ENCODE assay signal across 21 mouse cellular contexts in the genomic region with DNA sequence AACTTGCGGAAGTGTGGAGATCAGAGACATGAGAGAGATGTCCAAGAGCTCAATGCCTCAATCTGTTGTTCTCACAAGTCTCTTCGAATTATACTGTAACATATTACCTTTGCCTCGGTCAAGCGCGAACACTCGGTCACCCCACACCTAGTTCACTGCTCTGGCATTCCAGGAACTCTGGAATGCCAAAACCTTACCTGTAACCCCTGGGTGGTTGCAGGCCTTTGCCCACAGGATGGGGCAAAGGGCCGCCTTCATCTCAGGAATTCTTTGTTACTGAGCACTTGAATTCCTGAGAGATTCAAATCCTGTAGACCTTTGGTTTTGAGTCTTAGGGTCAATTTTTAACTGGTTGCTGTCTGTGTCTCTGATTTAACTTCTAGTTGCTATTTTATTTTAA. TPM values are rescaled to one million over a fixed set of nuclear protein-coding genes. Genes with fewer than 3 reads are reported as not detected.
DNase-seq lines count a peak whose midpoint lies in the region; ATAC-seq and TF ChIP-seq lines count a peak whose summit lies in the region.
"Had no signal": no experiment of that assay in that cellular context is flagged by ENCODE, and none has a peak within 500 bp of the region (broad histone marks: within the 10 kb centered on the region; RNA-seq: fewer than 3 reads in every experiment).

No protein-coding gene starts in this region.

- TF ChIP-seq CTCF in kidney, postnatal 0 days (IDR thresholded peaks at IDR 0.05; ENCODE audit: low read depth) = no peak
- TF ChIP-seq CTCF in midbrain, postnatal 0 days (IDR thresholded peaks at IDR 0.05) = no peak
- no peak for TF ChIP-seq CTCF in liver, postnatal 0 days (IDR thresholded peaks at IDR 0.05; ENCODE audit: low read depth)

- no peaks in the 10 kb centered on the region for H3K36me3 ChIP-seq in heart, embryonic 10.5 days
- no peaks in the 10 kb centered on the region for H3K36me3 ChIP-seq in heart, embryonic 11.5 days (ENCODE audit: control insufficient read depth, insufficient read depth, low read length)
- H3K36me3 ChIP-seq in kidney, postnatal 0 days (ENCODE audit: insufficient read depth, low read length) = no peaks in the 10 kb centered on the region
- H3K36me3 ChIP-seq in midbrain, postnatal 0 days (ENCODE audit: insufficient read depth, low read length) = no peaks in the 10 kb centered on the region
- H3K36me3 ChIP-seq in liver, postnatal 0 days (replicated peaks; ENCODE audit: insufficient read depth, low read length) = no peaks in the 10 kb centered on the region
- H3K36me3 ChIP-seq: embryonic facial prominence, embryonic 13.5 days; forebrain, embryonic 12.5 days; G1E; heart, embryonic 13.5 days had no signal

- H3K27ac ChIP-seq in heart, embryonic 10.5 days = no peak overlapping the region
- H3K27ac ChIP-seq in heart, embryonic 11.5 days (ENCODE audit: low read depth, low read length) = no peak overlapping the region
- peak overlapping the region; percentile 71 for H3K27ac ChIP-seq in kidney, postnatal 0 days
- H3K27ac ChIP-seq in midbrain, postnatal 0 days (ENCODE audit: low read depth, low read length) = no peak overlapping the region
- H3K27ac ChIP-seq in liver, postnatal 0 days (ENCODE audit: low read depth) = no peak overlapping the region
- H3K27ac ChIP-seq: embryonic facial prominence, embryonic 13.5 days; forebrain, embryonic 12.5 days; heart, adult 2 months; heart, embryonic 13.5 days had no signal

- TF ChIP-seq EP300 in liver, postnatal 0 days (IDR thresholded peaks at IDR 0.05; ENCODE audit: low read depth) = no peak

- no peak overlapping the region for H3K9ac ChIP-seq in heart, embryonic 11.5 days (ENCODE audit: low read depth, low read length)
- H3K9ac ChIP-seq in kidney, postnatal 0 days (ENCODE audit: low read depth, low read length) = no peak overlapping the region
- H3K9ac ChIP-seq in midbrain, postnatal 0 days (replicated peaks; ENCODE audit: low read length, poor library complexity, severe bottlenecking) = no peak overlapping the region
- H3K9ac ChIP-seq in liver, postnatal 0 days (replicated peaks) = no peak overlapping the region
- H3K9ac ChIP-seq: embryonic facial prominence, embryonic 13.5 days; forebrain, embryonic 12.5 days; heart, embryonic 13.5 days had no signal

- no peak overlapping the region for H3K4me3 ChIP-seq in heart, embryonic 10.5 days
- H3K4me3 ChIP-seq in heart, embryonic 11.5 days (ENCODE audit: low read depth, low read length) = no peak overlapping the region
- no peak overlapping the region for H3K4me3 ChIP-seq in kidney, postnatal 0 days (replicated peaks; ENCODE audit: low read depth, low read length)
- no peak overlapping the region for H3K4me3 ChIP-seq in midbrain, postnatal 0 days (ENCODE audit: low read depth, low read length)
- no peak overlapping the region for H3K4me3 ChIP-seq in liver, postnatal 0 days (ENCODE audit: low read depth, low read length)
- H3K4me3 ChIP-seq: embryonic facial prominence, embryonic 13.5 days; forebrain, embryonic 12.5 days; heart, adult 2 months; heart, embryonic 13.5 days had no signal

- no peaks in the 10 kb centered on the region for H3K9me3 ChIP-seq in heart, embryonic 10.5 days
- no peaks in the 10 kb centered on the region for H3K9me3 ChIP-seq in heart, embryonic 11.5 days (replicated peaks; ENCODE audit: control insufficient read depth, low read length)
- H3K9me3 ChIP-seq in kidney, postnatal 0 days (replicated peaks; ENCODE audit: low read length) = no peaks in the 10 kb centered on the region
- no peaks in the 10 kb centered on the region for H3K9me3 ChIP-seq in midbrain, postnatal 0 days (ENCODE audit: low read length)
- H3K9me3 ChIP-seq in liver, postnatal 0 days (ENCODE audit: low read length) = no peaks in the 10 kb centered on the region
- H3K9me3 ChIP-seq: embryonic facial prominence, embryonic 13.5 days; forebrain, embryonic 12.5 days; G1E; heart, embryonic 13.5 days had no signal

- no peak for ATAC-seq in heart, embryonic 11.5 days (replicated peaks; ENCODE audit: insufficient number of reproducible peaks, low FRiP score, low TSS enrichment)
- ATAC-seq in kidney, postnatal 0 days (replicated peaks; ENCODE audit: low FRiP score, low read depth) = peak; percentile 79
- no peak for ATAC-seq in midbrain, postnatal 0 days (ENCODE audit: low FRiP score)
- no peak for ATAC-seq in liver, postnatal 0 days
- ATAC-seq: CD4-positive, CD25-positive, alpha-beta regulatory T cell, adult 4 months; forebrain, embryonic 16.5 days had no signal

- WGBS in heart, embryonic 10.5 days = 87% methylated on average over 7 of the region's 7 CpGs
- 90% methylated on average over 7 of the region's 7 CpGs for WGBS in heart, embryonic 11.5 days (ENCODE audit: insufficient replicate concordance)
- WGBS in kidney, postnatal 0 days = 72% methylated on average over 7 of the region's 7 CpGs
- WGBS in midbrain, postnatal 0 days = 94% methylated on average over 7 of the region's 7 CpGs
- WGBS in liver, postnatal 0 days (ENCODE audit: insufficient replicate concordance) = 78% methylated on average over 7 of the region's 7 CpGs

- DNase-seq in heart, embryonic 10.5 days (ENCODE audit: low spot score) = peak; percentile 17
- peak; percentile 83 to 89 for DNase-seq in kidney, adult 8-10 months
- no peak for DNase-seq in kidney, postnatal 0 days (ENCODE audit: low spot score)
- DNase-seq in kidney, postnatal 36 days = peak; percentile 75 to 84
- no peak for DNase-seq in midbrain, postnatal 0 days (ENCODE audit: low spot score)
- no peak for DNase-seq in liver, postnatal 0 days
- DNase-seq: adrenal gland, postnatal 10 days; B cell, adult 2 months; cerebellum, adult 11-12 months; cerebellum, adult 9-10 months; cerebellum, postnatal 25 days; gastrocnemius, postnatal 14 days; heart, adult 2 months; heart, postnatal 36 days had no signal

- no peak overlapping the region for H3K4me2 ChIP-seq in heart, embryonic 11.5 days
- no peak overlapping the region for H3K4me2 ChIP-seq in kidney, postnatal 0 days (ENCODE audit: low read length)
- H3K4me2 ChIP-seq in midbrain, postnatal 0 days (ENCODE audit: low read depth, low read length, poor library complexity, severe bottlenecking) = no peak overlapping the region
- H3K4me2 ChIP-seq in liver, postnatal 0 days (ENCODE audit: low read depth, low read length) = no peak overlapping the region
- H3K4me2 ChIP-seq: embryonic facial prominence, embryonic 13.5 days; forebrain, embryonic 12.5 days; heart, embryonic 13.5 days had no signal

- H3K4me1 ChIP-seq in heart, embryonic 10.5 days = no peaks in the 10 kb centered on the region
- no peaks in the 10 kb centered on the region for H3K4me1 ChIP-seq in heart, embryonic 11.5 days (ENCODE audit: control insufficient read depth, insufficient read depth, low read length)
- H3K4me1 ChIP-seq in kidney, postnatal 0 days (replicated peaks; ENCODE audit: insufficient read depth, low read length) = peaks cover 12% of the 10 kb centered on the region
- H3K4me1 ChIP-seq in midbrain, postnatal 0 days (ENCODE audit: insufficient read depth, low read length) = no peaks in the 10 kb centered on the region
- no peaks in the 10 kb centered on the region for H3K4me1 ChIP-seq in liver, postnatal 0 days (ENCODE audit: insufficient read depth)
- H3K4me1 ChIP-seq: embryonic facial prominence, embryonic 13.5 days; forebrain, embryonic 12.5 days had no signal

- no peaks in the 10 kb centered on the region for H3K27me3 ChIP-seq in heart, embryonic 10.5 days (ENCODE audit: insufficient read depth, poor library complexity, severe bottlenecking)
- H3K27me3 ChIP-seq in heart, embryonic 11.5 days (ENCODE audit: control insufficient read depth, insufficient read depth, low read length) = no peaks in the 10 kb centered on the region
- no peaks in the 10 kb centered on the region for H3K27me3 ChIP-seq in kidney, postnatal 0 days (ENCODE audit: insufficient read depth, low read length)
- H3K27me3 ChIP-seq in midbrain, postnatal 0 days (ENCODE audit: insufficient read depth, low read length) = no peaks in the 10 kb centered on the region
- H3K27me3 ChIP-seq in liver, postnatal 0 days (ENCODE audit: insufficient read depth, low read length) = no peaks in the 10 kb centered on the region
- H3K27me3 ChIP-seq: embryonic facial prominence, embryonic 13.5 days; forebrain, embryonic 12.5 days; heart, embryonic 13.5 days had no signal

RNA-seq across cellular contexts. Expression of gene Plau, which starts 29.9 kb away (rescaled TPM):
- polyA plus RNA-seq in heart, embryonic 10.5 days (2016; fragmentation: Nextera tagmentation; extraction: Ambion mirVana) = 0.23 and 0.30 TPM in 2 replicates
- 0.37 and 0.66 TPM in 2 replicates for polyA plus RNA-seq in heart, embryonic 11.5 days (2014; fragmentation: Nextera tagmentation; extraction: Ambion mirVana)
- 70.2 and 74.7 TPM in 2 replicates for polyA plus RNA-seq in kidney, postnatal 0 days (2015; fragmentation: Nextera tagmentation; extraction: Ambion mirVana)
- 0.93 and 2.1 TPM in 2 replicates for total RNA-seq in midbrain, postnatal 0 days (2014; rRNA removed)
- polyA plus RNA-seq in midbrain, postnatal 0 days (2015; fragmentation: Nextera tagmentation; extraction: Ambion mirVana) = 0.27 and 0.44 TPM in 2 replicates
- 0.83 and 0.84 TPM in 2 replicates for polyA plus RNA-seq in liver, postnatal 0 days (2015; fragmentation: Nextera tagmentation; extraction: Ambion mirVana)
- polyA plus RNA-seq: CD4-positive, CD25-positive, alpha-beta regulatory T cell, adult 4 months; G1E had no signal

Comparison
In these comparisons a context has a peak if more than half of its experiments do, and no peak if none do; other contexts are left out.
1. DNase-seq: peak in heart, embryonic 10.5 days (single experiment), kidney, adult 8-10 months (2 of 2) and kidney, postnatal 36 days (2 of 2); none in kidney, postnatal 0 days (single experiment), midbrain, postnatal 0 days (single experiment) and liver, postnatal 0 days (single experiment).
2. RNA of gene Plau, which starts 29.9 kb away (polyA plus RNA-seq): 70.2 to 74.7 TPM in kidney, postnatal 0 days; 0.83 to 0.84 TPM in liver, postnatal 0 days, 0.37 to 0.66 TPM in heart, embryonic 11.5 days, 0.27 to 0.44 TPM in midbrain, postnatal 0 days and 0.23 to 0.30 TPM in heart, embryonic 10.5 days; every median in the first group is over 10 times any median in the second.